Mouse (Mus musculus) thymus, postnatal 0 days (tissue): ENCODE measurements around the gene Cmtm4. TPM values are rescaled to one million over a fixed set of nuclear protein-coding genes. Genes with fewer than 3 reads are reported as not detected.

Experiments used
- DNase-seq: peaks from one replicate; pipeline ENCODE4 v3.0.0-alpha.2; 2015; ENCODE audit warnings: low spot score
- polyA plus RNA-seq: library from polyadenylated mRNA; unstranded; fragments of >200 nt; fragmentation: Nextera tagmentation; extraction: Ambion mirVana; gene quantifications from 2 replicates; pipeline ENCODE4 v1.2.1, GENCODE M21; 2015

Cmtm4 gene
- polyA plus RNA-seq, 1 experiment from 2014 or later: 0.86 TPM

- DNase-seq: no peak
Observed at GRCm38 (mm10) chr8:104411972-104412371, 16.4 kb upstream of the Cmtm4 start.

- no peak for DNase-seq
Observed at GRCm38 (mm10) chr8:104411468-104411867, 15.9 kb upstream of the Cmtm4 start.

- no peak for DNase-seq
Observed at GRCm38 (mm10) chr8:104410628-104411273, 15.1 kb upstream of the Cmtm4 start.

- DNase-seq: no peak
Observed at GRCm38 (mm10) chr8:104408328-104409110, 12.9 kb upstream of the Cmtm4 start.

GRCm38 (mm10) chr8:104406340-104407128, 10.9 kb upstream of the Cmtm4 start:
- no peak for DNase-seq

GRCm38 (mm10) chr8:104405430-104406187, 10.0 kb upstream of the Cmtm4 start:
- DNase-seq: no peak

GRCm38 (mm10) chr8:104403596-104403995, 8.0 kb upstream of the Cmtm4 start:
- no peak for DNase-seq

- DNase-seq: peak; percentile 30
Observed at GRCm38 (mm10) chr8:104394801-104395702, 555 bp downstream of the Cmtm4 start.

GRCm38 (mm10) chr8:104393767-104394166, 1.8 kb downstream of the Cmtm4 start:
- no peak for DNase-seq

- DNase-seq: no peak
Observed at GRCm38 (mm10) chr8:104393139-104393538, 2.5 kb downstream of the Cmtm4 start.

- DNase-seq: no peak
Observed at GRCm38 (mm10) chr8:104390245-104390644, 5.4 kb downstream of the Cmtm4 start.

- DNase-seq: no peak
Observed at GRCm38 (mm10) chr8:104387980-104388379, 7.6 kb downstream of the Cmtm4 start.

GRCm38 (mm10) chr8:104387501-104387900, 8.1 kb downstream of the Cmtm4 start:
- DNase-seq: no peak

GRCm38 (mm10) chr8:104386693-104387092, 8.9 kb downstream of the Cmtm4 start:
- no peak for DNase-seq

GRCm38 (mm10) chr8:104383977-104384376, 11.6 kb downstream of the Cmtm4 start:
- DNase-seq: no peak

GRCm38 (mm10) chr8:104383296-104383695, 12.3 kb downstream of the Cmtm4 start:
- DNase-seq: no peak

- DNase-seq: no peak
Observed at GRCm38 (mm10) chr8:104380961-104381411, 14.6 kb downstream of the Cmtm4 start.

- DNase-seq: no peak
Observed at GRCm38 (mm10) chr8:104380269-104380668, 15.3 kb downstream of the Cmtm4 start.

- no peak for DNase-seq
Observed at GRCm38 (mm10) chr8:104379301-104379836, 16.2 kb downstream of the Cmtm4 start.

GRCm38 (mm10) chr8:104376669-104377068, 18.9 kb downstream of the Cmtm4 start:
- DNase-seq: no peak
